Mouse (Mus musculus) forebrain, postnatal 0 days (tissue): ENCODE results near the gene Btbd35f17. TPM values are rescaled to one million over a fixed set of nuclear protein-coding genes. Genes with fewer than 3 reads are reported as not detected.
"Not testable (repeated sequence)": the region's sequence is repeated elsewhere in the genome, so short reads cannot be mapped to it uniquely, and the experiment has no call there.

ENCODE experiments used
- ATAC-seq: fragments of 200-750 bp; cut with Nextera tagmentation; 2 replicates; pipeline ENCODE4 v1.8.0; 2017; ENCODE audit warnings: mild to moderate bottlenecking, moderate library complexity
- DNase-seq: peaks from one replicate; pipeline ENCODE4 v3.0.0-alpha.2; 2015
- H3K27ac ChIP-seq: fragments of 300-500 bp; sonication (generic); 2 replicates; pipeline ENCODE4 v1.5.1; 2014; ENCODE audit warnings: low read depth, mild to moderate bottlenecking, antibody characterized with exemption, low read length, moderate library complexity, mixed read lengths
- H3K27me3 ChIP-seq: fragments of 300-500 bp; sonication (generic); 2 replicates; pipeline ENCODE4 v1.6.1; 2014; ENCODE audit warnings: mild to moderate bottlenecking, low read length, mixed read lengths; ENCODE audit not compliant: insufficient read depth
- H3K36me3 ChIP-seq: fragments of 300-500 bp; sonication (generic); 2 replicates; pipeline ENCODE4 v1.6.1; 2014; ENCODE audit warnings: mild to moderate bottlenecking, moderate library complexity; ENCODE audit not compliant: insufficient read depth
- H3K4me1 ChIP-seq: fragments of 300-500 bp; sonication (generic); 2 replicates; pipeline ENCODE4 v1.6.1; 2014; ENCODE audit warnings: antibody characterized with exemption; ENCODE audit not compliant: insufficient read depth
- H3K4me2 ChIP-seq: fragments of 300-500 bp; sonication (generic); 2 replicates; pipeline ENCODE4 v1.6.1; 2014; ENCODE audit warnings: low read depth, mild to moderate bottlenecking, moderate library complexity
- H3K4me3 ChIP-seq: fragments of 300-500 bp; sonication (generic); 2 replicates; pipeline ENCODE4 v1.5.1; 2014; ENCODE audit warnings: low read depth, low read length, mixed read lengths
- H3K9ac ChIP-seq: fragments of 300-500 bp; sonication (generic); 2 replicates; pipeline ENCODE4 v1.6.1; 2014; ENCODE audit warnings: mild to moderate bottlenecking
- H3K9me3 ChIP-seq: fragments of 300-500 bp; sonication (generic); 2 replicates; pipeline ENCODE4 v1.6.1; 2016; ENCODE audit warnings: low read length
- WGBS: fragments of 180-500 bp; shearing (Covaris S2); extraction: QIAGEN DNeasy Blood & Tissue Kit; methylation state at CpG from one replicate; pipeline ENCODE4 v1.1.7; 2014; 5-methylcytosine and 5-hydroxymethylcytosine counted together
- polyA plus RNA-seq: library from polyadenylated mRNA; unstranded; fragments of >200 nt; fragmentation: Nextera tagmentation; extraction: Ambion mirVana; gene quantifications from 2 replicates; pipeline ENCODE4 v1.2.1, GENCODE M21; 2015
- total RNA-seq: library from RNA; depleted of rRNA; stranded (reverse); fragments of >200 nt; gene quantifications from 2 replicates; pipeline ENCODE4 v1.2.3, GENCODE M21; 2014; rRNA removed

The Btbd35f17 gene
- total RNA-seq (not detected in 2 replicates), polyA plus RNA-seq (not detected in 2 replicates)

DNA sequence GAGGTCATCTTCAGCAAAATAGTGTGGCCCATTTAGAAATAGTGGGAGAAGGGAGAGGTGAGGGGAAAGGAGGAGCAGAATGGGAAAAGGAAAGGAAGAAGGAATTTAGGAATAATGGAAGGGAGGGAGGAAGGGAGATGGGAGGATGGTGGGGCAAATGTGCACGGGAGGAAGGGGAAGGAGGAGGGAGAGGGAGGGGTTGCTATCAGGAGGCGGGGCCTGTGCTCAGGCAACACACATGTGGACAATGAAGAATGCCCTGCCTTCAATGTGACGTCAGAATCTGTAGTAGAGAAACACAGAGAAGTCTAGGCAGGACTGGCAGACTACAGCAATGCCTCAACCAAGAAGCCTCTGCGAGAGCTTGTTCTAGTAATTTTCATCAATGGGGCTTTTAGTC lies at the start of gene Btbd35f17:
TSS of gene Btbd35f17 (plus strand) at position 301 of the 400 bp plus-strand sequence.
- not testable (repeated sequence) for H3K36me3 ChIP-seq, H3K9ac ChIP-seq, H3K4me1 ChIP-seq, H3K4me2 ChIP-seq, H3K27ac ChIP-seq, H3K9me3 ChIP-seq, H3K4me3 ChIP-seq, DNase-seq, ATAC-seq, H3K27me3 ChIP-seq
- 93% methylated on average over 1 of the region's 4 CpGs for WGBS

Other genes with a start within 250 kb of the Btbd35f17 start
- gene Btbd35f28, start 174.1 kb upstream of the Btbd35f17 start, total RNA-seq = not detected in 2 replicates
- not detected in 2 replicates for gene Btbd35f28, start 174.1 kb upstream of the Btbd35f17 start, polyA plus RNA-seq
- gene Btbd35f20, start 79.4 kb upstream of the Btbd35f17 start, total RNA-seq = not detected in 2 replicates
- gene Btbd35f20, start 79.4 kb upstream of the Btbd35f17 start, polyA plus RNA-seq = not detected in 2 replicates